8 mouse cellular contexts compared by ENCODE assay signal in the genomic region with DNA sequence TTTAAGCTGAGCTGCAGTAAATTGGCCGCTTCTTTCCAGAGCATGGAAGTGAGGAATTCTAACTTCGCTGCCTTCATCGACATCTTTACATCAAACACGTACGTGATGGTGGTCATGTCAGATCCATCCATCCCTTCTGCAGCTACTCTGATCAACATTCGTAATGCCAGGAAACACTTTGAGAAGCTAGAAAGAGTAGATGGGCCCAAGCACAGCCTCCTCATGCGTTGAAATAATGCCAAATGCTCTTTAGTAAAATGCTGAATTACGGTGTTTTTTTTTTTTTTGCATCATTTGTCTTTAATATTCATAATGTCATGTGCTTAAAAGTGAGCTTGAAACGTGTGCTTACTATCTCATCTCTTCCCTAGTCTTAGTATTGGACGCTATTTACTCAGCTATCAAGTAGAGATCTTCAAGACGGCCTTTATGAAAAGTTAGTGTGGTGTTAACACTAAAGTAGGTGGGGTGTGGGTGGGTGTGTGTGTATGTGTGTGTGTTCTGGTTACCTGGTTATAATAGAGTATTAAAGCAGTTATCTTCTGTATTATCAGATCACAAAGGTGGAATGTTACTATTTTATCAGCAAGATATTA. TPM values are rescaled to one million over a fixed set of nuclear protein-coding genes. Genes with fewer than 3 reads are reported as not detected.
A peak's percentile ranks its signal among the peaks of the same experiment; 100 is the strongest.
DNase-seq lines count a peak whose midpoint lies in the region; ATAC-seq and TF ChIP-seq lines count a peak whose summit lies in the region.

No protein-coding gene starts in this region.

- H3K79me2 ChIP-seq in MEL (ENCODE audit: control insufficient read depth, insufficient read depth, low read length, poor library complexity), result peaks cover 25% of the 10 kb centered on the region

- H3K4me2 ChIP-seq in heart, postnatal 0 days (ENCODE audit: low read depth, low read length), result peak overlapping the region; percentile 75
- peak overlapping the region; percentile 63 for H3K4me2 ChIP-seq in forebrain, postnatal 0 days (ENCODE audit: low read depth)

- peaks cover 19% of the 10 kb centered on the region for H3K4me1 ChIP-seq in heart, postnatal 0 days (ENCODE audit: control insufficient read depth, insufficient read depth)
- H3K4me1 ChIP-seq in MEL (ENCODE audit: control insufficient read depth in 1 of 2, insufficient read depth in 2 of 2, low read length in 2 of 2), result peaks cover 0 to 7% of the 10 kb centered on the region in 2 experiments; a peak in 3 of 4 replicates
- H3K4me1 ChIP-seq in forebrain, postnatal 0 days (ENCODE audit: insufficient read depth), result peaks cover 16% of the 10 kb centered on the region
- H3K4me1 ChIP-seq in midbrain, embryonic 10.5 days, result peaks cover 29% of the 10 kb centered on the region

- TF ChIP-seq POLR2A in MEL (IDR thresholded peaks at IDR 0.05; ENCODE audit: control insufficient read depth in 1 of 2, insufficient read depth in 1 of 2, low read depth in 1 of 2, low read length in 2 of 2, poor library complexity in 1 of 2), result no peak

- 7% methylated on average over 11 of the region's 11 CpGs for WGBS in heart, postnatal 0 days
- 8% methylated on average over 11 of the region's 11 CpGs for WGBS in forebrain, postnatal 0 days
- 12% methylated on average over 11 of the region's 11 CpGs for WGBS in midbrain, embryonic 10.5 days

- no peak for TF ChIP-seq CTCF in heart, postnatal 0 days (IDR thresholded peaks at IDR 0.05; ENCODE audit: low read depth)
- no peak for TF ChIP-seq CTCF in MEL (IDR thresholded peaks at IDR 0.05 in 2 of 3, conservative IDR thresholded peaks at IDR 0.05 in 1 of 3; ENCODE audit: control insufficient read depth in 1 of 3, insufficient read depth in 1 of 3, low read depth in 2 of 3, low read length in 3 of 3, poor library complexity in 1 of 3, severe bottlenecking in 1 of 3)
- TF ChIP-seq CTCF in forebrain, postnatal 0 days (IDR thresholded peaks at IDR 0.05; ENCODE audit: low read depth), result no peak

- DNase-seq in heart, postnatal 0 days (ENCODE audit: low spot score), result no peak
- DNase-seq in heart, adult 9 months (ENCODE audit: low spot score in 2 of 2), result no peak
- DNase-seq in MEL (ENCODE audit: low read depth, low spot score), result peak; percentile 64
- DNase-seq in forebrain, postnatal 0 days, result no peak
- no peak for DNase-seq in midbrain, embryonic 10.5 days (ENCODE audit: low spot score)
- no peak for DNase-seq in right cerebral cortex, postnatal 14 days
- no peak for DNase-seq in T-cell, adult 2 months (ENCODE audit: low spot score)
- DNase-seq in Muller cell, postnatal 12 days (ENCODE audit: inconsistent ontology term), result no peak

- peak overlapping the region; percentile 77 for H3K4me3 ChIP-seq in heart, postnatal 0 days (ENCODE audit: low read depth, low read length)
- H3K4me3 ChIP-seq in MEL (ENCODE audit: control insufficient read depth in 1 of 2, insufficient read depth in 1 of 2, low read depth in 2 of 2, low read length in 2 of 2), result peak overlapping the region; percentile 61 to 70
- H3K4me3 ChIP-seq in forebrain, postnatal 0 days (ENCODE audit: low read depth, low read length), result peak overlapping the region; percentile 76
- H3K4me3 ChIP-seq in midbrain, embryonic 10.5 days, result peak overlapping the region; percentile 92

- no peak for TF ChIP-seq RAD21 in MEL (IDR thresholded peaks at IDR 0.05; ENCODE audit: low read depth, low read length)

- no peak for TF ChIP-seq EP300 in heart, postnatal 0 days (IDR thresholded peaks at IDR 0.05; ENCODE audit: low read depth)
- no peak for TF ChIP-seq EP300 in MEL (IDR thresholded peaks at IDR 0.05; ENCODE audit: low read depth in 1 of 2, low read length in 2 of 2)

- H3K36me3 ChIP-seq in heart, postnatal 0 days (replicated peaks; ENCODE audit: control insufficient read depth, insufficient read depth, low read length), result 0 out of 2 replicates have a peak, but pooled peaks cover 7% of the 10 kb centered on the region
- H3K36me3 ChIP-seq in MEL (ENCODE audit: control insufficient read depth in 1 of 2, insufficient read depth in 2 of 2, low read length in 2 of 2), result peaks cover 0 to 15% of the 10 kb centered on the region in 2 experiments; a peak in 2 of 4 replicates
- H3K36me3 ChIP-seq in forebrain, postnatal 0 days (ENCODE audit: insufficient read depth), result peaks cover 7% of the 10 kb centered on the region; the same call in 1 of the 2 replicates
- H3K36me3 ChIP-seq in midbrain, embryonic 10.5 days, result peaks cover 27% of the 10 kb centered on the region

- no peak for ATAC-seq in heart, postnatal 0 days (ENCODE audit: insufficient read depth, low read depth)
- ATAC-seq in forebrain, postnatal 0 days, result no peak

- no peaks in the 10 kb centered on the region for H3K9me3 ChIP-seq in heart, postnatal 0 days (replicated peaks; ENCODE audit: control insufficient read depth, low read length)
- H3K9me3 ChIP-seq in MEL (replicated peaks; ENCODE audit: insufficient read depth, low read length), result no peaks in the 10 kb centered on the region
- no peaks in the 10 kb centered on the region for H3K9me3 ChIP-seq in forebrain, postnatal 0 days (ENCODE audit: low read length)
- no peaks in the 10 kb centered on the region for H3K9me3 ChIP-seq in midbrain, embryonic 10.5 days (replicated peaks)

- peak overlapping the region; percentile 85 for H3K9ac ChIP-seq in heart, postnatal 0 days (replicated peaks; ENCODE audit: low read depth, low read length)
- H3K9ac ChIP-seq in MEL (ENCODE audit: control insufficient read depth, low read depth, low read length, poor library complexity, severe bottlenecking), result peak overlapping the region; percentile 75
- peak overlapping the region; percentile 98 for H3K9ac ChIP-seq in forebrain, postnatal 0 days

- H3K27me3 ChIP-seq in heart, postnatal 0 days (ENCODE audit: control insufficient read depth, insufficient read depth, low read length), result no peaks in the 10 kb centered on the region
- H3K27me3 ChIP-seq in MEL (ENCODE audit: control insufficient read depth in 1 of 2, insufficient read depth in 2 of 2, low read length in 2 of 2), result no peaks in the 10 kb centered on the region
- no peaks in the 10 kb centered on the region for H3K27me3 ChIP-seq in forebrain, postnatal 0 days (ENCODE audit: insufficient read depth, low read length)
- H3K27me3 ChIP-seq in midbrain, embryonic 10.5 days (ENCODE audit: low read depth, poor library complexity, severe bottlenecking), result no peaks in the 10 kb centered on the region

- no peak overlapping the region; the same call in 1 of the 2 replicates for H3K27ac ChIP-seq in heart, postnatal 0 days (ENCODE audit: low read depth)
- peak overlapping the region; percentile 74; the same call in 1 of the 2 replicates for H3K27ac ChIP-seq in MEL (ENCODE audit: control insufficient read depth, low read depth, low read length)
- H3K27ac ChIP-seq in forebrain, postnatal 0 days (ENCODE audit: low read depth, low read length), result peak overlapping the region; percentile 98; the same call in 1 of the 2 replicates
- H3K27ac ChIP-seq in midbrain, embryonic 10.5 days (replicated peaks), result peak overlapping the region; percentile 92

TF ChIP-seq in MEL, 35 proteins besides CTCF, POLR2A, EP300 and RAD21 (continues in another document):
- TF ChIP-seq BHLHE40 (IDR thresholded peaks at IDR 0.05; ENCODE audit: borderline replicate concordance, low read depth, low read length) (no peak), MXI1 (IDR thresholded peaks at IDR 0.05; ENCODE audit: low read depth, low read length) (no peak; the same call in 1 of the 2 replicates), GATA1 (IDR thresholded peaks at IDR 0.05; ENCODE audit: low read depth, low read length) (peak; percentile 26; the same call in 1 of the 2 replicates), ELF1 (IDR thresholded peaks at IDR 0.05; ENCODE audit: low read depth, low read length) (no peak), USF1 (IDR thresholded peaks at IDR 0.05; ENCODE audit: low read depth, low read length) (no peak), MAFK (IDR thresholded peaks at IDR 0.05; ENCODE audit: borderline replicate concordance, low read depth, low read length) (0 out of 2 replicates have a peak, but pooled peaks have one; percentile 7), CHD1 (IDR thresholded peaks at IDR 0.05; ENCODE audit: low read depth, low read length) (peak; percentile 96), POLR2AphosphoS2 (IDR thresholded peaks at IDR 0.05; ENCODE audit: low read length) (peak; percentile 53), ZMIZ1 (IDR thresholded peaks at IDR 0.05; ENCODE audit: low read depth, low read length) (0 out of 2 replicates have a peak, but pooled peaks have one; percentile 30)

RNA-seq across cellular contexts. Expression of gene Rraga, which starts 1.3 kb away (rescaled TPM):
- 8.5 and 14.7 TPM in 2 replicates for total RNA-seq in heart, postnatal 0 days (2014; rRNA removed; ENCODE audit: low replicate concordance)
- polyA plus RNA-seq in heart, postnatal 0 days (2015; fragmentation: Nextera tagmentation; extraction: Ambion mirVana), result 49.2 and 50.7 TPM in 2 replicates
- 9.6 and 11.0 TPM in 2 replicates for total RNA-seq in MEL (2012; rRNA removed)
- 100 to 1,000 TPM in 1 of 2 experiments, 10 to 100 TPM in 1; 68.7 to 182 TPM for polyA plus RNA-seq in MEL (2012; ENCODE audit: insufficient read depth in 1 of 2, insufficient read length in 2 of 2, low read depth in 1 of 2, low replicate concordance in 2 of 2, missing spikeins in 1 of 2)
- 21.3 and 27.4 TPM in 2 replicates for total RNA-seq in forebrain, postnatal 0 days (2014; rRNA removed)
- 122 and 131 TPM in 2 replicates for polyA plus RNA-seq in forebrain, postnatal 0 days (2015; fragmentation: Nextera tagmentation; extraction: Ambion mirVana)
- polyA plus RNA-seq in midbrain, embryonic 10.5 days (2016; fragmentation: Nextera tagmentation; extraction: Ambion mirVana), result 62.5 and 81.1 TPM in 2 replicates

RNA-seq across cellular contexts. Expression of gene Saxo1, which starts 18.6 kb away (rescaled TPM):
- not detected in 2 replicates for total RNA-seq in heart, postnatal 0 days (2014; rRNA removed; ENCODE audit: low replicate concordance)
- polyA plus RNA-seq in heart, postnatal 0 days (2015; fragmentation: Nextera tagmentation; extraction: Ambion mirVana), result not detected in 2 replicates
- not detected in 2 replicates for total RNA-seq in MEL (2012; rRNA removed)
- polyA plus RNA-seq in MEL (2012; ENCODE audit: insufficient read depth in 1 of 2, insufficient read length in 2 of 2, low read depth in 1 of 2, low replicate concordance in 2 of 2, missing spikeins in 1 of 2), result not detected
- total RNA-seq in forebrain, postnatal 0 days (2014; rRNA removed), result not detected in 2 replicates
- polyA plus RNA-seq in forebrain, postnatal 0 days (2015; fragmentation: Nextera tagmentation; extraction: Ambion mirVana), result not detected in 2 replicates
- not detected in 2 replicates for polyA plus RNA-seq in midbrain, embryonic 10.5 days (2016; fragmentation: Nextera tagmentation; extraction: Ambion mirVana)

RNA-seq across cellular contexts. Expression of gene Haus6, which starts 35.1 kb away (rescaled TPM):
- total RNA-seq in heart, postnatal 0 days (2014; rRNA removed; ENCODE audit: low replicate concordance), result 2.9 and 6.5 TPM in 2 replicates
- 3.8 and 4.5 TPM in 2 replicates for polyA plus RNA-seq in heart, postnatal 0 days (2015; fragmentation: Nextera tagmentation; extraction: Ambion mirVana)
- total RNA-seq in MEL (2012; rRNA removed), result 31.8 and 41.3 TPM in 2 replicates
- 10 to 100 TPM in 1 of 2 experiments, not detected in 1; 22.1 TPM for polyA plus RNA-seq in MEL (2012; ENCODE audit: insufficient read depth in 1 of 2, insufficient read length in 2 of 2, low read depth in 1 of 2, low replicate concordance in 2 of 2, missing spikeins in 1 of 2)
- 5.5 and 11.4 TPM in 2 replicates for total RNA-seq in forebrain, postnatal 0 days (2014; rRNA removed)
- polyA plus RNA-seq in forebrain, postnatal 0 days (2015; fragmentation: Nextera tagmentation; extraction: Ambion mirVana), result 3.7 and 4.3 TPM in 2 replicates
- polyA plus RNA-seq in midbrain, embryonic 10.5 days (2016; fragmentation: Nextera tagmentation; extraction: Ambion mirVana), result 29.1 and 30.7 TPM in 2 replicates
